Mouse (Mus musculus) ES-E14 (cell line): Measurements from ENCODE around the gene Tead2.

Experiments used
- ZC3H11A ChIP-seq: IDR thresholded peaks from 2 replicates; pipeline ENCODE4 v1.6.1; 2012; ENCODE audit warnings: low read depth, mild to moderate bottlenecking, inconsistent platforms, low read length, borderline replicate concordance
- ZNF384 ChIP-seq: IDR thresholded peaks from 2 replicates; pipeline ENCODE4 v1.6.1; 2012; ENCODE audit warnings: low read depth, low read length, inconsistent platforms

GRCm38 (mm10) chr7:45229046-45229445 lies 13.5 kb downstream of the Tead2 start:
- TF ChIP-seq ZC3H11A: no peak
- no peak for TF ChIP-seq ZNF384
